Mouse (Mus musculus) spleen, postnatal 4 days (tissue): ENCODE data around the gene Sel1l2.
"Not testable (repeated sequence)": the region's sequence is repeated elsewhere in the genome, so short reads cannot be mapped to it uniquely, and the experiment has no call there.

Source experiments
- DNase-seq, 2 experiments: peaks; one replicate each; pipeline ENCODE4 v3.0.0; 2022; ENCODE audit warnings: low spot score in 2 of 2

Sel1l2 gene

DNA sequence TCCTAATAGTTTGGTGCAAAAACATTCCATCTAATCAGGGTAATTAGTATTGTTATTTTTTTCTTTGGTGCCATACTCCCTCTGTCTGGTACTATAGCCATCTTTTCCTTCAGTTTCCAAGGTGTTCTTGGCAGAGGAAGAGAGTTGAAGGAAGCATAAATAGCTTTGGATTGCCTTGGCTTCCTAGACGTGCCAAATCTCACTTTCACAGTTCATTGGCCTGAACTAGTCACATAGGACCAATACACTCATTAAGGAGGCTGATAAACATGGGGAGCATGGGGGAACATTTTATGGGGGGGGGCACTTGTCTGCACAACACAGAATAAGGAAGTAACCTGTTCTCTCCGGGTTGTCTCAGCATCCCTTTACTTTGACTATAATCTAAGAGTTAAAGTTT, 174.1 kb downstream of the Sel1l2 start:
- DNase-seq: no peak

DNA sequence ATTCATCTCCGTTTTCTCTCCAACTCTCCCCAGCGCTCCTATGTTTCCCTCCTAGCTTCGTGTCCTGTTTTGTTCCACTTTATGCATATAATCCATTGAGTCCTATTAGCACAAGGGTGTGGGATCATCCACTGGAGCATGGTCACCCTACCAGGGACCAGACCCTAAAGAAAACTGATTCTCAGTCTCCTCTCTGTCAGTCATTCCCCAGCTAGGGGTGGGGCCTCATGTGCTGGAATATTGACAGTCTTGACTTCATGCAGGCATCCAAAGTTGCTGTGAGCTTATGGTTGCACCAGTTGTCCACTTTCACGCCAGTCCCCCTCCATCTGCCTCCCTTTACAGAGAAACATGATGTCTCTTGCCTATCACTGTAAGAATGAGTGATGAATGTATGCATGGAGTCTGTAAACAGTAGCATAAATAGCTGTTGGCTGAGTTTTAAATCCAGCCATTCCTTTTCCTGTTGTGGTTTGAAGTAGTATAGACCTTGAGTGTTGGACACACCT, 174.9 kb downstream of the Sel1l2 start:
- no peak for DNase-seq

DNA sequence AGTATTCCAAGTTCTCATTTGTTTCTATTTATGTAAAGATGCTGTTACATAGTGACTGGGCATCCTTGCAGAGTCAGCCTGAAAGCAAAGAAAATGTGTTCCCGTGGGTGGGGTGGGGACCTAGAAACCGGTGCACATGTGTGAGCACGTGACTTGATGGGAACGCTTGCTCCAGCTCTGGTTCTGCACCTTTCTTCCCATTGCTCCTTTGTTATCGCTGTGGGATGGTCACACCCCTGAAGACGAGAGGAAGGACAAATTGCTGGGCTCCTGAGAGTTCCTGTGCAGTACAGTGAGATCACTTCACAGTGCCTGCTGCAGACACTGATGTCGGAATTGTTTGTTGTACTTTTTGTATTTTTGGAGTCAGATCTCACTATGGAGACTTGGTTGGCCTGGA, 185.8 kb downstream of the Sel1l2 start:
- DNase-seq: no peak

DNA sequence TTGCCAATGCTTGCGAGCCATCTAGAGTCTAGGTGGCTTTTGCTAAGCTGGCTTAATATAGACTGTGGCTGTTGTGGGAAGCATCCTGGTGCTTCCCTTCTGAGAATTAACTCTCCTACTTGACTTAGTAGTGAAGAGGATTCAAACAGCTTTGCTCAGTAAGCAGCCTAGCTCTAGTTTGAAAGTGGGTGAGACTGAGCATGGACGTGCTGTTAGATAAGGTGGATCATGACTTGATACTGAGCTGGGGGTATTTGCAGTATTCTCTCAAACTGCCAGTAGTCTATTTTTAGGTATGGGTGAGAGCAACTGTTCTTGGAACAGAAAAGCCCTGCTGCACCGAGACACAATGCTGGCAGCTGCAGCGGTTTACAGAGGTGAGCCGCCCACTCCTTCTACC, 186.9 kb downstream of the Sel1l2 start:
- no peak for DNase-seq

DNA sequence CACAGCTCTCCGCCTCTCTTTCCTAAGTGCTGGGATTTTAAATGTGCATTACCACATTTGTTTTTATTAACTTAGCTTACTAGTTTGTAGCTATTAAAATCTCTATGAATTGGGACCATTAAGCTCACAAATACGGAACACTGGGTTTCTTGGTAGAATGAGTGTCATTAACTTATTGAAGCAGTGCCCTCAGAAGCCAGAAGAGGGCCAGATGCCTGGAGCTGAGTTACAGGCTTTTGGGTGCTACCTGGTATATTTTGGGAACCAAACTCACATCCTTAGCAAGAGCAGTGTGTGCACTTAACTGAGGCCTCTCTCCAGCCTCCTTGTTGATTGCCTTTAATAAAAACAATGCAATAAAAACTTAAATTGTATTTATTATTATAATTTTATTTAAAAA, 188.8 kb downstream of the Sel1l2 start:
- no peak for DNase-seq

DNA sequence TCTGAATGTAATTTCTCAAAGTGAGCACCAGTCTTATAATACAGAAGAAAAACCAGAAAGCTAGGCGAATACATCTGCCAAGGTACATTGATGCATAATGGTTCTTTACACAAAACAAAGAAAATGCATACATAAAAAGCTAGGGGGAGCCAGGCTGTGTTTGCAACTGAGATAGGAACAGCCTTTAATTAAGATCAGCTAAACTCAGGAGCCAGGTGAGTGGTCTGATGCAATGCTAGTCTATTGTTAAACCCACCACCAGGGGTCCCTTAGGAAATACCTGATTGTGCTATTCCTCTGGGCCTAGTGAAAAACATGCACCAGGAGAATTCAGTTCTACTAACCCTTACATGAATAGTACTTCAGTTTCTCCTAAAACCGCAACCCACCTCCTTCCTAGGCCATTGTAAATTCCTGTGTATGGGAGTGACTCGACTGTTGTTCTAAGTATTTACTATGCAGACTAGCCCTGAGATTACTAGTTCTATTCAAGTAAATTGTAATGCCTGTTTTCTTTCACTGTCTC, 203.8 kb downstream of the Sel1l2 start:
- not testable (repeated sequence) for DNase-seq
